ENCODE assay signal across 10 mouse cellular contexts in the genomic region with DNA sequence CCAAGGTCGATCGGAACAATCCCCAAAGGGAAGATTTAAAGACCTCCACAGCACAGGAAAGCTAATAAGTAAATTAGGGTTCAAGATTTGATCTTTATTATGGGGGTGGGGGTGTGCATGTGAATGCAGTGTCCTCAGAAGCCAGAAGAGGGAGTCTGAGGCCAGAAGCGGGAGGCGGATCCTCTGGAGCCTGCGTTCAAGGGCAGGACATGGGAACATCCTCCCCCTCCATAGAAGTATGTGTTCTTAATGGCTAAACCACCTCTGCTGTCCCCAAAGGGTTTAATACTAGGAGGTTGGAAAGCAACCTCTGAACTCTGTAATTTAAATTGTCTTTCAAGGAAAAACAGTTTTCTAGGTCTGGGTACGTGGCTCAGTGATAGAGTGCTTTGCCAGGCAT. TPM values are rescaled to one million over a fixed set of nuclear protein-coding genes. Genes with fewer than 3 reads are reported as not detected.
DNase-seq lines count a peak whose midpoint lies in the region; ATAC-seq and TF ChIP-seq lines count a peak whose summit lies in the region.
"Had no signal": no experiment of that assay in that cellular context is flagged by ENCODE, and none has a peak within 500 bp of the region (broad histone marks: within the 10 kb centered on the region; RNA-seq: fewer than 3 reads in every experiment).

No protein-coding gene starts in this region.

- H3K79me2 ChIP-seq in liver, adult 2 months (ENCODE audit: control insufficient read depth, insufficient read depth, low read length): no peaks in the 10 kb centered on the region

- H3K4me1 ChIP-seq in embryonic facial prominence, embryonic 11.5 days (ENCODE audit: control insufficient read depth, insufficient read depth, low read length): no peaks in the 10 kb centered on the region
- H3K4me1 ChIP-seq in embryonic facial prominence, embryonic 10.5 days: no peaks in the 10 kb centered on the region
- H3K4me1 ChIP-seq in liver, adult 2 months (ENCODE audit: control insufficient read depth, insufficient read depth, low read length): no peaks in the 10 kb centered on the region
- H3K4me1 ChIP-seq in liver, embryonic 12.5 days: peaks cover 11% of the 10 kb centered on the region; the same call in 1 of the 2 replicates
- H3K4me1 ChIP-seq: limb, embryonic 15.5 days had no signal

- 60% methylated on average over 6 of the region's 6 CpGs for WGBS in embryonic facial prominence, embryonic 11.5 days
- 54% methylated on average over 6 of the region's 6 CpGs for WGBS in embryonic facial prominence, embryonic 10.5 days
- 48% methylated on average over 6 of the region's 6 CpGs for WGBS in liver, adult 2 months
- WGBS in liver, embryonic 12.5 days (ENCODE audit: insufficient replicate concordance): 56% methylated on average over 6 of the region's 6 CpGs

- no peak overlapping the region for H3K27ac ChIP-seq in embryonic facial prominence, embryonic 11.5 days (replicated peaks; ENCODE audit: low read depth, low read length)
- no peak overlapping the region for H3K27ac ChIP-seq in embryonic facial prominence, embryonic 10.5 days (replicated peaks)
- H3K27ac ChIP-seq in liver, adult 2 months (replicated peaks; ENCODE audit: insufficient read depth, low read depth, low read length): no peak overlapping the region
- no peak overlapping the region for H3K27ac ChIP-seq in liver, embryonic 12.5 days
- H3K27ac ChIP-seq: heart, embryonic 13.5 days; limb, embryonic 15.5 days had no signal

- H3K27me3 ChIP-seq in embryonic facial prominence, embryonic 11.5 days (ENCODE audit: control insufficient read depth, insufficient read depth, low read length): no peaks in the 10 kb centered on the region
- peaks cover 11% of the 10 kb centered on the region; the same call in 1 of the 2 replicates for H3K27me3 ChIP-seq in embryonic facial prominence, embryonic 10.5 days (replicated peaks; ENCODE audit: low read depth, poor library complexity, severe bottlenecking)
- H3K27me3 ChIP-seq in liver, adult 2 months (ENCODE audit: control insufficient read depth, insufficient read depth, low read length): no peaks in the 10 kb centered on the region
- H3K27me3 ChIP-seq in liver, embryonic 12.5 days (replicated peaks): no peaks in the 10 kb centered on the region
- H3K27me3 ChIP-seq: heart, embryonic 13.5 days; limb, embryonic 15.5 days had no signal

- no peak for ATAC-seq in embryonic facial prominence, embryonic 11.5 days (replicated peaks; ENCODE audit: insufficient number of reproducible peaks, low FRiP score, low TSS enrichment, low read depth)
- no peak for ATAC-seq in liver, embryonic 12.5 days
- 0 out of 2 replicates have a peak, but pooled peaks have one; percentile 25 for ATAC-seq in common myeloid progenitor, adult 5-6 weeks (replicated peaks; ENCODE audit: low read depth, poor library complexity, severe bottlenecking)

- H3K4me2 ChIP-seq in embryonic facial prominence, embryonic 11.5 days (ENCODE audit: low read depth, low read length): no peak overlapping the region
- no peak overlapping the region for H3K4me2 ChIP-seq in liver, embryonic 12.5 days
- H3K4me2 ChIP-seq: heart, embryonic 13.5 days; limb, embryonic 15.5 days had no signal

- DNase-seq in embryonic facial prominence, embryonic 11.5 days (ENCODE audit: low spot score): peak; percentile 9
- no peak for DNase-seq in embryonic facial prominence, embryonic 10.5 days (ENCODE audit: low spot score)
- DNase-seq in liver, adult 2 months (ENCODE audit: extremely low read depth, low read depth, low spot score): no peak
- peak; percentile 4 for DNase-seq in mesoderm, embryonic 11.5 days (ENCODE audit: low read depth, low spot score)
- DNase-seq in T-cell, adult 2 months (ENCODE audit: low spot score): no peak
- DNase-seq in left cerebral cortex, adult 9 months (ENCODE audit: low spot score in 2 of 2): no peak

- H3K4me3 ChIP-seq in embryonic facial prominence, embryonic 11.5 days (ENCODE audit: low read depth, low read length): no peak overlapping the region
- H3K4me3 ChIP-seq in embryonic facial prominence, embryonic 10.5 days: no peak overlapping the region
- no peak overlapping the region for H3K4me3 ChIP-seq in liver, adult 2 months (ENCODE audit: insufficient read depth, low read depth, low read length)
- no peak overlapping the region for H3K4me3 ChIP-seq in liver, embryonic 12.5 days
- H3K4me3 ChIP-seq: heart, embryonic 13.5 days; limb, embryonic 15.5 days had no signal

- H3K36me3 ChIP-seq in embryonic facial prominence, embryonic 11.5 days (replicated peaks; ENCODE audit: control insufficient read depth, insufficient read depth, low read depth, low read length): no peaks in the 10 kb centered on the region
- no peaks in the 10 kb centered on the region for H3K36me3 ChIP-seq in embryonic facial prominence, embryonic 10.5 days (replicated peaks)
- no peaks in the 10 kb centered on the region for H3K36me3 ChIP-seq in liver, adult 2 months (ENCODE audit: control insufficient read depth, insufficient read depth, low read length)
- H3K36me3 ChIP-seq in liver, embryonic 12.5 days: no peaks in the 10 kb centered on the region
- H3K36me3 ChIP-seq: heart, embryonic 13.5 days; limb, embryonic 15.5 days had no signal

- no peak overlapping the region for H3K9ac ChIP-seq in embryonic facial prominence, embryonic 11.5 days (replicated peaks; ENCODE audit: low read length)
- H3K9ac ChIP-seq in liver, adult 2 months (ENCODE audit: low read depth, low read length): no peak overlapping the region
- no peak overlapping the region for H3K9ac ChIP-seq in liver, embryonic 12.5 days
- H3K9ac ChIP-seq: heart, embryonic 13.5 days; limb, embryonic 15.5 days had no signal

- no peaks in the 10 kb centered on the region for H3K9me3 ChIP-seq in embryonic facial prominence, embryonic 11.5 days (replicated peaks; ENCODE audit: control insufficient read depth, low read length)
- H3K9me3 ChIP-seq in embryonic facial prominence, embryonic 10.5 days: no peaks in the 10 kb centered on the region
- no peaks in the 10 kb centered on the region for H3K9me3 ChIP-seq in liver, embryonic 12.5 days (replicated peaks)
- H3K9me3 ChIP-seq: heart, embryonic 13.5 days; limb, embryonic 15.5 days had no signal

- TF ChIP-seq POLR2A in liver, adult 2 months (IDR thresholded peaks at IDR 0.05; ENCODE audit: extremely low read depth, insufficient read depth, low read length): no peak

- TF ChIP-seq CTCF in liver, adult 2 months (IDR thresholded peaks at IDR 0.05; ENCODE audit: low read depth, low read length): peak; percentile 61

RNA-seq across cellular contexts. Expression of gene Mbnl3, which starts 34.9 kb away (rescaled TPM):
- 9.3 and 10.1 TPM in 2 replicates for polyA plus RNA-seq in embryonic facial prominence, embryonic 11.5 days (2014; fragmentation: Nextera tagmentation; extraction: Ambion mirVana)
- 8.9 and 9.2 TPM in 2 replicates for polyA plus RNA-seq in embryonic facial prominence, embryonic 10.5 days (2016; fragmentation: Nextera tagmentation; extraction: Ambion mirVana)
- 0.83 and 1.3 TPM in 2 replicates for total RNA-seq in liver, adult 2 months (2014; rRNA removed)
- polyA plus RNA-seq in liver, adult 2 months (2012; rRNA removed): 0.18 and 0.22 TPM in 2 replicates
- polyA plus RNA-seq in liver, embryonic 12.5 days (2016; fragmentation: Nextera tagmentation; extraction: Ambion mirVana): 7.8 and 8.5 TPM in 2 replicates
- total RNA-seq in common myeloid progenitor, adult 5-6 weeks (2017): 57.8 and 59.5 TPM in 2 replicates

Comparison
In these comparisons a context has a peak if more than half of its experiments do, and no peak if none do; other contexts are left out.
1. DNase-seq: peak in embryonic facial prominence, embryonic 11.5 days (single experiment) and mesoderm, embryonic 11.5 days (single experiment); none in embryonic facial prominence, embryonic 10.5 days (single experiment), liver, adult 2 months (single experiment), T-cell, adult 2 months (single experiment) and left cerebral cortex, adult 9 months (0 of 2).